Mouse (Mus musculus) common myeloid progenitor, adult 5-6 weeks (primary cell): ENCODE results near the gene Ablim2. TPM values are rescaled to one million over a fixed set of nuclear protein-coding genes. Genes with fewer than 3 reads are reported as not detected.

Experiments
- ATAC-seq: replicated peaks from 2 replicates; pipeline ENCODE4 v1.8.0; 2016; ENCODE audit warnings: low read depth, mild to moderate bottlenecking, moderate TSS enrichment, inconsistent platforms; ENCODE audit not compliant: poor library complexity, severe bottlenecking
- total RNA-seq: library from RNA; stranded (forward); fragments of 200-1000, 187-1606 nt; gene quantifications from 2 replicates; pipeline ENCODE4 v1.2.3, GENCODE M21; 2017

The Ablim2 gene
- total RNA-seq, 1 experiment from 2014 or later = not detected

- ATAC-seq = no peak
These were observed 20.3 kb upstream of the Ablim2 start for GRCm38 (mm10) chr5:35737231-35737901.

GRCm38 (mm10) chr5:35739005-35739404, 18.7 kb upstream of the Ablim2 start:
- no peak for ATAC-seq

- no peak for ATAC-seq
These were observed 18.0 kb upstream of the Ablim2 start, which contains the start of gene Sh3tc1 for GRCm38 (mm10) chr5:35739536-35740278. Gene Sh3tc1 (minus strand): TSS chr5:35739987.

DNA sequence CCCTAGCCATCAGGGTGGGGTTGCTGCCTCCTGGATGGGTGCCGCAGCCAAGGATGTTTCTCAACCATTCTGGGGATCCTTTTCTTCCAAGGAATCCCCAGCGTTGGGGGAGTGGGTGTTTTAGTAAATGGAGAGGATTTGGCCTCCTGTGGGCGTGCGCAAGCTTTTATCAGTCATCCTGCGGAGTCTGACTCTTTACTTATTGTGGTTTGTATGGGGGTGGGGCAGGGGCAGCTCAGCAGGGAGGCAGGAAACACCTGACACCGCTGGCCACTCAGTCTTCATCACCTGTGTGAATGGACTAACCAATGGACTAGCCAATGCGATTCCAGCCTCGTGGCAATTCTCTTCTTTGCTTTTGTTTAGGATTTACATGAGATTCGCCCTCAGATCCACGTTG, 17.0 kb upstream of the Ablim2 start:
- ATAC-seq = 0 out of 2 replicates have a peak, but pooled peaks have one; percentile 36

DNA sequence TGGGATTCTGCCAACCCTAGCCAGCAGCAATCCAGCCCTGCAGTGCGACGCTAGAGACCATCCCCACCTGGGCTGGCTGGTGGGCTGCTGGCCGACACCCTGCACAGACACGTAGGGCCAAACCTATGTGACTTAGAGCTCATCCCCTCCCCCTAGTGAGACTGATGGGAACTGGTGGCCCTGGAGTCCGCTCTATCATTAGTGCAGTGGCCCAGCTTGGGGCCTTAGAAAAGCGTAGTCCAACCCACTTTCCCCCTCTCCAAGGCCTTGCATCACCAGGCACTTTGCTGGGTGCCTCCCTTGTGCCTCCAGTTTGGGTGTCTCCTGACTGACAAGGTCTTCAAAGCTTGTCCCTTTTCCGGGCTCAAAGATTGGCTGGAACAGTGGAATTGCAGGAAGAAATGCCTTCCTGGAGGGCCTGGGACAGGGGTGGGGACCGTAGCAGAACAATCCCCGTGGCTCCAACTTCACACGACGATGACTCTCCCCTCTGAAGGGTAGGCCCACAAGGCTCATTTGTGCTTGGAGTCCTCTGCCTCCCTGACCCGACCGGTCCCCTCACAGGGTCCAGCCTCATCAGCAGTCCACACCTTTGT, 16.4 kb upstream of the Ablim2 start:
- ATAC-seq = no peak

GRCm38 (mm10) chr5:35743238-35743951, 14.3 kb upstream of the Ablim2 start:
- no peak for ATAC-seq

GRCm38 (mm10) chr5:35743990-35744722, 13.5 kb upstream of the Ablim2 start:
- no peak for ATAC-seq

GRCm38 (mm10) chr5:35745406-35745805, 12.3 kb upstream of the Ablim2 start:
- ATAC-seq = no peak

DNA sequence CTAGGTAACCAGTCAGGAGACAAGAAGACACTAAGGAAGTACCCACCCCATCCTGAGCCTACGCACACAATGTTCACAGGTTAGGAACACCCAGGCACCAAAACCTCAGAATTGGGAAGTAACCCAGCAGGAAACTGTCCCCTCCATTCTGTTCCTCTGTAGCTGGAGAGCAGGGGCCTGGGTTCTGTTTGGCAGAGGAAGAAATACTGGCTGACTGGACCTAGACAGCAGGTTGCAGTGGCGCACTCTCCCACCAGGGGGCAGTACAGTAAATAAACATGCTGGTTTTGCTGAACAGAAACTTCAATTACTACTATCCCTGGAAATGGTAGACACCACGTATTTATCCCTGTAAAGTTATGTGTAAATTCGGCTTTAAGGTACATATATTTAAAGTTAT, 10.8 kb upstream of the Ablim2 start:
- peak; percentile 85 for ATAC-seq

DNA sequence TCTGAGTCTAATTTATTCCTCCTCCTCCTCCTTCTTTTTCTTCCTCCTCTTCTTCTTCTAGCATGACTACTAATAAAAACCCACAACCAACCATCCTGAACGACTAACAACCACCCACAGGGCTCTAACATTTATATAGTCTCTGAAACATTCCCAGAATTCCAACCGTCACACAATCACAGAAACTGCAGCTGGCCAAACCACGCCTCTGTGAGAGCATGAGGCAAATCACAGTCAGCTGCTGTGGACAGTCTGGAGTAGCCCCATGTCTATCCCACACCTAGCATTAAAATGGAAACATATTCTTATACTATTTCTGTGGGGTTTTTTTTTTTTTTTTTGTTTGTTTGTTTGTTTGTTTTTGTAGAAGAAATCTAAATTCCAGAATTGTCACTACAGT, 8.3 kb upstream of the Ablim2 start:
- no peak for ATAC-seq

- no peak for ATAC-seq
These were observed 7.7 kb upstream of the Ablim2 start for GRCm38 (mm10) chr5:35750026-35750425.

DNA sequence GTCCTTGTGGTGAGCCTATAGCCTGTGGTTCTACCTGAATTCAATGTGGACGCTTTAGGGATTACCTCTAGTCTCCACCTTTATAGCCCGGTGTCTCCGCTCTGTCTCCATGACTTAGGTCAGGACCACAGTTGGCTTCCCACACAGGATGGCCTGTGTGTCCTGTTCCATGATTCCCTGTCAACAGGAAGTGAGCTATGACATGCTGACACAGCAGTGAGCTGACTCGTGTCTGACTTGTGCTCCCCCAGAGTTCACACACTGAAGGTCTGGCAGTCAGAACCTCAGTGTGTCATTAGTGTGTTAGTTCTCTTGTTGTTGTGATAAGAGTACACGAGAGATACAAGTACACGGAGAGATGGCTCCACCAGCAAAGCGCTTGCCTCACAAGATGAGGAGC, 6.7 kb upstream of the Ablim2 start:
- no peak for ATAC-seq

DNA sequence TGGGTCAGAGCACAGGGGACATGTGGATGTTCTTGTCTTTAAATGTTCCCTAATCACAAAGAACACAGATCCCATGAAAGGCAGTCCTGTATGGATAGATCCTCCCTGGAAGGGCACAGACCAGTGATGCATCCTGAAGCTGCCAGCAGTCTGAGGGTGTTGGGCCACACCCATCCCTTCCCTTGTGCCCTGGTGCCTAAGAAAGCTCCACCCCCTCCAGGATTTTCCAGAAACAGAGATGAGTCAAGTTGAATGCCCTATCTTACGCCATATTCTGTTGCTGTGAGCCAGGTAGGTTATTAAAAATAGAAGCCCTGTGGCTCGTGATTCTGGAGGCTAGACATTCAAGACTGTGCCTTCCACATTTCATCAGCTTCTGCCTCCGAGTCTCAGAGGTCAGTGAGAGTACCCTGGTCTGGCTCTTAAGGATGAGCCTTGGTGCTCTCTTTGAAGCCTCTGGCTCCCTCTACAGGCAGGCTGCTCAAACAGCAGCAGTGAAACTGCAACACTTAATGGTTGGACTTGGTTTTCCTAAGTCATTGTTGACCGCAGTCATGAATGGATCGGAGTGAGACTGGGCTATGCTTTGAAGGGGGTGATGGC, 2.4 kb upstream of the Ablim2 start:
- peak; percentile 63 for ATAC-seq

DNA sequence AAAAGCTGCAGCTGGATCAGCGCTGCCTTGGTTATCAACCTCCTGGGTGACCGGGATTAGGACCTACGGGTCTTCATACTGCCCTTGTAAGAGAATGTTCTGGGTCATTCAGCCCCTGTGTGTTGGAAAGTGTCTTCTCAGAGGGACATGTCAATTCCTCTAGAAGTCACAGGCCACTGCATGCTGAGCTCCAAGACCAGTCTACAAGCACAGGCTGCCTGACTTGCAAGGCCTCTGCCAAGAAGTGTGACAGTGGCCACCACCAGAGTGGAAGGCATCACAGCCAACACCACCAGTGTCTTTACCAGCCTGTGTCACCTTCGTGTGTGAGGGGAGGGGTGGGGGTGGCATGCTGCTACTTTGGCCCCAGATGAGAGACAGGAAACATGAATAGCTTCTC, 1.7 kb upstream of the Ablim2 start:
- no peak for ATAC-seq

GRCm38 (mm10) chr5:35756997-35757638, 562 bp upstream of the Ablim2 start:
- ATAC-seq = peak; percentile 31

- peak; percentile 19; the same call in 1 of the 2 replicates for ATAC-seq
These were observed 687 bp downstream of the Ablim2 start for GRCm38 (mm10) chr5:35758081-35759053.

DNA sequence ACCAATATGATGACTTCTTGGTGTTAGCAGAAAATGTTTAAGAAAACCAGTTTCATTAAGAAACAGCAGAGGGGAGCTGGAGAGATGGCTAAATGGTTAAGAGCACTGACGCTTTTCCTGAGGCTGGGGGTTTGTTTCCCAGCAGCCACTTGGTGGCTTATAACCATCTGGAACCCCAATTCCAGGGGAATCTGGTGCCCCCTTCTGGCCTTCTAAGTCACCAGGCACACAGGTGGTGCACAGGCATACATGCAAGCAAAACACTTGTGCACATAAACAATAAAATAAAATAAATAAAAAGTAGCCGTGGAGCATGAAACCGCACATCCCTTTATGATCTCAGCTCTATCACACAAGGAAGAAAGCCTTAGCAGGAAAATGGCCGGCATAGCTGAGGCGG, 3.6 kb downstream of the Ablim2 start:
- no peak for ATAC-seq

- no peak for ATAC-seq
These were observed 4.7 kb downstream of the Ablim2 start for GRCm38 (mm10) chr5:35762388-35762787.
